Mouse (Mus musculus) B cell, adult 62 days (primary cell): ENCODE data around the gene Mbtps1. TPM values are rescaled to one million over a fixed set of nuclear protein-coding genes. Genes with fewer than 3 reads are reported as not detected.

Experiments
- total RNA-seq: library from RNA; stranded (reverse); gene quantifications from 4 replicates; pipeline ENCODE4 v1.2.4, GENCODE M21; 2023

Gene Mbtps1
- total RNA-seq, result 116 to 135 TPM (median 122 TPM) in 4 replicates

DNA sequence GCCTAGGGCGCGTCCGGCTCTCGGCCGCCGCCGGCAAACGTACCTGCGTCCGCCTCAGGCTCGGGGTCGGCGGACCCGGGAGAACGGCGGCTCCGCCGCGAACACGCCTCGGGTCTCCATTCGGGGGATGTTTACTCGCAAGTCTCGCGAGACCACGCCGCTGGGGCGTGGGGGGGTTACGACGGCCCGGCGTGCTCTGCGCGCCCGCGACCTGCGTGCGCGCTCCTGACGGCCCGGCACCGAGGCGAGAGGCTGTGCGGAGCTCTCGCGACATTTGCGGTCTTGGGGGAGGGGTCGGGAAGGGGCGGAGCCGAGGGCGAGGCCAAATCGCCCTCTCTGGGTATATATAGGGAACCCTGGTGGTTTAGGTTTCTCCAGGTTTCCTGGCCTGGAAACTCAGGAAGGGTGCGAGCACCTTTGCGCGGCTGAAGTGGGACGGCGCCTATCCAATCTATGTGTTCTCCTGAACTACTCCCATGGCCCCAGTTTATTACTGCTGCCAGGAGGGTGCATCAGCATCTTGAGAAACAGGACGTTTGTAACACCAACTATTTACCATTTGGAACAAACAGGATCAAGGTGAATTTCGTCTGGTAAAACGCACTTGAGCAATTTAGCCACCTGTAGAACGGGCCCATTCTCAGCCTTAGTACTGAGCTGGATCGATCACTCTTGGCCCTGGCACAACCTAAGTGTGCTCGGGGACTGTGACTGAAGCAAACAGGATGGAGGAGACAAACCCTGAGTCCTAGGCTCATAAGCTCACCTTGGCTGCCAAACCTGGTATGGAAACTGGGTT, at the start of gene Mbtps1:
Gene Mbtps1 (minus strand): TSS at position 133 of the 799 bp plus-strand sequence.

GRCm38 (mm10) chr8:119604996-119605395, 46.5 kb upstream of the Mbtps1 start, which contains the start of gene Taf1c:
TSS of gene Taf1c (minus strand) at chr8:119605222.

GRCm38 (mm10) chr8:119574437-119575365, 16.2 kb upstream of the Mbtps1 start, which contains the start of the genes Hsdl1 and Dnaaf1:
TSS of gene Hsdl1 (minus strand) at chr8:119575183.
TSS of gene Dnaaf1 (plus strand) at chr8:119575235.

GRCm38 (mm10) chr8:119501598-119501997, 56.9 kb downstream of the Mbtps1 start, which contains the start of gene Slc38a8:
TSS of gene Slc38a8 (minus strand) at chr8:119501698.

Other genes with a start within 250 kb of the Mbtps1 start
- 60.6 to 77.1 TPM (median 73.1 TPM) in 4 replicates for gene Hsbp1, start 214.2 kb downstream of the Mbtps1 start, total RNA-seq
- gene Mlycd, start 163.9 kb downstream of the Mbtps1 start, total RNA-seq, result 15.5 to 18.2 TPM (median 16.2 TPM) in 4 replicates
- 11.4 to 16.9 TPM (median 13.5 TPM) in 4 replicates for gene Osgin1, start 124.6 kb downstream of the Mbtps1 start, total RNA-seq
- gene Necab2, start 112.0 kb downstream of the Mbtps1 start, total RNA-seq, result not detected in 4 replicates
- 0.47 to 1.1 TPM (median 0.85 TPM) in 4 replicates for gene Slc38a8, start 57.0 kb downstream of the Mbtps1 start, total RNA-seq
- gene Hsdl1, start 16.4 kb upstream of the Mbtps1 start, total RNA-seq, result 37.6 to 54.8 TPM (median 41.5 TPM) in 4 replicates
- not detected in 4 replicates for gene Dnaaf1, start 16.5 kb upstream of the Mbtps1 start, total RNA-seq
- gene Taf1c, start 46.5 kb upstream of the Mbtps1 start, total RNA-seq, result 18.6 to 21.2 TPM (median 18.9 TPM) in 4 replicates
- not detected in 4 replicates for gene Adad2, start 54.0 kb upstream of the Mbtps1 start, total RNA-seq
- not detected in 4 replicates for gene Kcng4, start 76.9 kb upstream of the Mbtps1 start, total RNA-seq
- gene Wfdc1, start 107.6 kb upstream of the Mbtps1 start, total RNA-seq, result not detected in 4 replicates
- not detected in 4 replicates for gene Atp2c2, start 141.3 kb upstream of the Mbtps1 start, total RNA-seq
- gene Tldc1, start 219.7 kb upstream of the Mbtps1 start, total RNA-seq, result 4.7 to 5.4 TPM (median 5.0 TPM) in 4 replicates